Mouse (Mus musculus) liver, embryonic 14.5 days (tissue): ENCODE results near the gene Map4k5.

Source experiments
- CTCF ChIP-seq: IDR thresholded peaks from 2 replicates; pipeline ENCODE4 v1.5.1; 2016; ENCODE audit warnings: antibody characterized with exemption, low read depth, control low read depth
- EP300 ChIP-seq: IDR thresholded peaks from 2 replicates; pipeline ENCODE4 v1.6.1; 2016; ENCODE audit warnings: antibody characterized with exemption, low read depth

DNA sequence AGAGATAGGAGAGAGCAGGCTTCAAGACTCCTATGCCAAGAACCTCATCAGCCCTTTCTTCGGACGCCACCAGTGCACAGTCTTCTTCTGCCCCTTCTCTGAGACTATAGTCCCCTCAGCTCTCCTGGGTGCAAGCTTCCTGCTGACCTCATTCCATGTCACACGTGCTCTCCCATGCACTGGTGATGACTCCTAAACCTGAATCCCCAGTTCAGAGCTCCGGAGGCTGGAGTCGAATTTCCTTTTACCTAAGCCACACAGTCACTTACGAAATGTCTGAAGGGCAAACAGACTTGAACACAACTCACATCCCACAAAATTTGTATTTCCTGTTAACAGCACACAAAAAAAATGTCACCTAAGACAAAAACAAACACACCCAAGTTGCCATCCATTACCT, 5.2 kb downstream of the Map4k5 start:
- TF ChIP-seq EP300 (no peak), CTCF (no peak)
